Comparison of ENCODE assay signal across 21 mouse cellular contexts in genomic region chr15:6341427-6341826, GRCm38 (mm10). TPM values are rescaled to one million over a fixed set of nuclear protein-coding genes. Genes with fewer than 3 reads are reported as not detected.
DNase-seq lines count a peak whose midpoint lies in the region; ATAC-seq and TF ChIP-seq lines count a peak whose summit lies in the region.
"Had no signal": no experiment of that assay in that cellular context is flagged by ENCODE, and none has a peak within 500 bp of the region (broad histone marks: within the 10 kb centered on the region; RNA-seq: fewer than 3 reads in every experiment).

No protein-coding gene starts in this region.

- no peak overlapping the region for H3K9ac ChIP-seq in heart, adult 2 months (ENCODE audit: low read depth, low read length)
- H3K9ac ChIP-seq in lung, postnatal 0 days (replicated peaks; ENCODE audit: low read depth) = no peak overlapping the region
- no peak overlapping the region for H3K9ac ChIP-seq in forebrain, postnatal 0 days
- H3K9ac ChIP-seq: embryonic facial prominence, embryonic 15.5 days; limb, embryonic 15.5 days; midbrain, embryonic 13.5 days had no signal

- intact Hi-C loops in heart, adult 2 months (cut with DNase I) = no loop called here

- DNase-seq in heart, adult 2 months = peak in 1 of 2 experiments; percentile 36
- DNase-seq in heart, postnatal 4 days = no peak
- peak; percentile 41 for DNase-seq in lung, postnatal 0 days (ENCODE audit: low spot score)
- no peak for DNase-seq in lung, adult 2 months
- peak; percentile 22 for DNase-seq in splenic B cell, adult 2 months (ENCODE audit: low read depth, low spot score)
- DNase-seq in testis, postnatal 14 days (ENCODE audit: low spot score) = no peak
- no peak for DNase-seq in forebrain, postnatal 0 days
- DNase-seq: adrenal gland, postnatal 14 days; B cell, adult 2 months; cerebellum, adult 9-10 months; gastrocnemius, postnatal 14 days; kidney, adult 11 months; kidney, postnatal 10 days; thymus, adult 2 months had no signal

- WGBS in heart, adult 2 months = 71% methylated on average over 6 of the region's 6 CpGs
- WGBS in lung, postnatal 0 days = 78% methylated on average over 6 of the region's 6 CpGs
- 69% methylated on average over 6 of the region's 6 CpGs for WGBS in lung, adult 2 months
- 90% methylated on average over 6 of the region's 6 CpGs for WGBS in forebrain, postnatal 0 days

- H3K36me3 ChIP-seq in heart, adult 2 months (ENCODE audit: control insufficient read depth, insufficient read depth, low read length) = no peaks in the 10 kb centered on the region
- H3K36me3 ChIP-seq in lung, postnatal 0 days (ENCODE audit: insufficient read depth, low read length) = no peaks in the 10 kb centered on the region
- no peaks in the 10 kb centered on the region for H3K36me3 ChIP-seq in splenic B cell, adult 2 months (ENCODE audit: control insufficient read depth, insufficient read depth, low read length, poor library complexity, severe bottlenecking)
- no peaks in the 10 kb centered on the region for H3K36me3 ChIP-seq in forebrain, postnatal 0 days (ENCODE audit: insufficient read depth)
- H3K36me3 ChIP-seq: embryonic facial prominence, embryonic 15.5 days; forebrain, embryonic 10.5 days; limb, embryonic 15.5 days; midbrain, embryonic 13.5 days had no signal

- 0 out of 2 replicates have a peak, but pooled peaks have one; percentile 6 for TF ChIP-seq POLR2A in heart, adult 2 months (IDR thresholded peaks at IDR 0.05; ENCODE audit: insufficient read depth, low read depth, low read length)
- TF ChIP-seq POLR2A in lung, adult 2 months (IDR thresholded peaks at IDR 0.05; ENCODE audit: borderline replicate concordance, extremely low read depth, low read depth, low read length) = no peak

- ATAC-seq in lung, postnatal 0 days = no peak
- peak; percentile 85 for ATAC-seq in granulocyte monocyte progenitor cell, adult 5-6 weeks (replicated peaks; ENCODE audit: poor library complexity, severe bottlenecking)
- ATAC-seq in forebrain, postnatal 0 days = no peak
- ATAC-seq: hindbrain, embryonic 16.5 days; midbrain, embryonic 13.5 days had no signal

- no peak overlapping the region for H3K4me2 ChIP-seq in lung, postnatal 0 days (replicated peaks; ENCODE audit: low read depth, low read length)
- no peak overlapping the region for H3K4me2 ChIP-seq in forebrain, postnatal 0 days (ENCODE audit: low read depth)
- H3K4me2 ChIP-seq: embryonic facial prominence, embryonic 15.5 days; limb, embryonic 15.5 days; midbrain, embryonic 13.5 days had no signal

- TF ChIP-seq EP300 in heart, adult 2 months (IDR thresholded peaks at IDR 0.05; ENCODE audit: insufficient read depth, low read depth, low read length) = 0 out of 2 replicates have a peak, but pooled peaks have one; percentile 20
- TF ChIP-seq EP300 in lung, postnatal 0 days (IDR thresholded peaks at IDR 0.05) = no peak

- H3K27ac ChIP-seq in heart, adult 2 months = no peak overlapping the region
- H3K27ac ChIP-seq in lung, postnatal 0 days (ENCODE audit: low read length) = no peak overlapping the region
- H3K27ac ChIP-seq in forebrain, postnatal 0 days (ENCODE audit: low read depth, low read length) = no peak overlapping the region
- H3K27ac ChIP-seq: embryonic facial prominence, embryonic 15.5 days; forebrain, embryonic 10.5 days; limb, embryonic 15.5 days; midbrain, embryonic 13.5 days had no signal

- H3K79me2 ChIP-seq in heart, adult 2 months (replicated peaks; ENCODE audit: control insufficient read depth, insufficient read depth, low read length) = no peaks in the 10 kb centered on the region

- no peaks in the 10 kb centered on the region for H3K9me3 ChIP-seq in lung, postnatal 0 days (ENCODE audit: low read length)
- no peaks in the 10 kb centered on the region for H3K9me3 ChIP-seq in forebrain, postnatal 0 days (ENCODE audit: low read length)
- H3K9me3 ChIP-seq: embryonic facial prominence, embryonic 15.5 days; forebrain, embryonic 10.5 days; limb, embryonic 15.5 days; midbrain, embryonic 13.5 days had no signal

- H3K4me1 ChIP-seq in heart, adult 2 months (ENCODE audit: control insufficient read depth, insufficient read depth, low read length) = no peaks in the 10 kb centered on the region; the same call in 1 of the 2 replicates
- no peaks in the 10 kb centered on the region for H3K4me1 ChIP-seq in lung, postnatal 0 days (ENCODE audit: insufficient read depth, low read depth, low read length)
- no peaks in the 10 kb centered on the region for H3K4me1 ChIP-seq in lung, adult 2 months (ENCODE audit: control insufficient read depth, insufficient read depth, low read length)
- H3K4me1 ChIP-seq in forebrain, postnatal 0 days (ENCODE audit: insufficient read depth) = no peaks in the 10 kb centered on the region
- H3K4me1 ChIP-seq: forebrain, embryonic 10.5 days; limb, embryonic 15.5 days; midbrain, embryonic 13.5 days had no signal

- H3K27me3 ChIP-seq in heart, adult 2 months (ENCODE audit: control insufficient read depth, insufficient read depth, low read length) = no peaks in the 10 kb centered on the region
- no peaks in the 10 kb centered on the region for H3K27me3 ChIP-seq in lung, postnatal 0 days (replicated peaks; ENCODE audit: insufficient read depth, low read length)
- no peaks in the 10 kb centered on the region for H3K27me3 ChIP-seq in splenic B cell, adult 2 months (ENCODE audit: control insufficient read depth, insufficient read depth, low read length, poor library complexity, severe bottlenecking)
- no peaks in the 10 kb centered on the region for H3K27me3 ChIP-seq in forebrain, postnatal 0 days (ENCODE audit: insufficient read depth, low read length)
- H3K27me3 ChIP-seq: embryonic facial prominence, embryonic 15.5 days; limb, embryonic 15.5 days; midbrain, embryonic 13.5 days had no signal

- H3K4me3 ChIP-seq in heart, adult 2 months = no peak overlapping the region
- H3K4me3 ChIP-seq in lung, postnatal 0 days (ENCODE audit: low read depth, low read length) = no peak overlapping the region
- H3K4me3 ChIP-seq in lung, adult 2 months (replicated peaks; ENCODE audit: extremely low read depth, low read depth, low read length) = no peak overlapping the region
- no peak overlapping the region for H3K4me3 ChIP-seq in forebrain, postnatal 0 days (ENCODE audit: low read depth, low read length)
- H3K4me3 ChIP-seq: embryonic facial prominence, embryonic 15.5 days; forebrain, embryonic 10.5 days; limb, embryonic 15.5 days; midbrain, embryonic 13.5 days had no signal

- no peak for TF ChIP-seq CTCF in heart, adult 2 months (IDR thresholded peaks at IDR 0.05)
- no peak for TF ChIP-seq CTCF in lung, postnatal 0 days (IDR thresholded peaks at IDR 0.05)
- no peak for TF ChIP-seq CTCF in lung, adult 2 months (IDR thresholded peaks at IDR 0.05; ENCODE audit: insufficient read depth, low read length)
- no peak for TF ChIP-seq CTCF in forebrain, postnatal 0 days (IDR thresholded peaks at IDR 0.05; ENCODE audit: low read depth)

RNA-seq across cellular contexts. Expression of gene Dab2, which starts 41.8 kb away (rescaled TPM):
- 10 to 100 TPM; 24.0 to 35.2 TPM for total RNA-seq in heart, adult 2 months (2021)
- 27.3 and 33.3 TPM in 2 replicates for polyA plus RNA-seq in heart, adult 2 months (2012; rRNA removed)
- 10 to 100 TPM; 45.2 to 49.0 TPM for total RNA-seq in heart, postnatal 4 days (2021)
- polyA plus RNA-seq in lung, postnatal 0 days (2015; fragmentation: Nextera tagmentation; extraction: Ambion mirVana) = 20.9 and 25.7 TPM in 2 replicates
- polyA plus RNA-seq in lung, adult 2 months (2012; rRNA removed) = 33.7 and 43.4 TPM in 2 replicates
- total RNA-seq in granulocyte monocyte progenitor cell, adult 5-6 weeks (2014; fragmentation: Nextera tagmentation) = 1.7 and 5.2 TPM in 2 replicates
- 0.90 and 1.1 TPM in 2 replicates for total RNA-seq in granulocyte monocyte progenitor cell, adult 5-6 weeks (2017)
- total RNA-seq in forebrain, postnatal 0 days (2014; rRNA removed) = 7.6 and 18.2 TPM in 2 replicates
- 14.3 and 14.5 TPM in 2 replicates for polyA plus RNA-seq in forebrain, postnatal 0 days (2015; fragmentation: Nextera tagmentation; extraction: Ambion mirVana)
- total RNA-seq: neutrophil, adult 5-6 weeks had no signal

Comparison
In these comparisons a context has a peak if more than half of its experiments do, and no peak if none do; other contexts are left out.
1. DNase-seq: peak in lung, postnatal 0 days (single experiment) and splenic B cell, adult 2 months (single experiment); none in heart, postnatal 4 days (single experiment), lung, adult 2 months (single experiment), testis, postnatal 14 days (single experiment) and forebrain, postnatal 0 days (single experiment).